In the genomic region with DNA sequence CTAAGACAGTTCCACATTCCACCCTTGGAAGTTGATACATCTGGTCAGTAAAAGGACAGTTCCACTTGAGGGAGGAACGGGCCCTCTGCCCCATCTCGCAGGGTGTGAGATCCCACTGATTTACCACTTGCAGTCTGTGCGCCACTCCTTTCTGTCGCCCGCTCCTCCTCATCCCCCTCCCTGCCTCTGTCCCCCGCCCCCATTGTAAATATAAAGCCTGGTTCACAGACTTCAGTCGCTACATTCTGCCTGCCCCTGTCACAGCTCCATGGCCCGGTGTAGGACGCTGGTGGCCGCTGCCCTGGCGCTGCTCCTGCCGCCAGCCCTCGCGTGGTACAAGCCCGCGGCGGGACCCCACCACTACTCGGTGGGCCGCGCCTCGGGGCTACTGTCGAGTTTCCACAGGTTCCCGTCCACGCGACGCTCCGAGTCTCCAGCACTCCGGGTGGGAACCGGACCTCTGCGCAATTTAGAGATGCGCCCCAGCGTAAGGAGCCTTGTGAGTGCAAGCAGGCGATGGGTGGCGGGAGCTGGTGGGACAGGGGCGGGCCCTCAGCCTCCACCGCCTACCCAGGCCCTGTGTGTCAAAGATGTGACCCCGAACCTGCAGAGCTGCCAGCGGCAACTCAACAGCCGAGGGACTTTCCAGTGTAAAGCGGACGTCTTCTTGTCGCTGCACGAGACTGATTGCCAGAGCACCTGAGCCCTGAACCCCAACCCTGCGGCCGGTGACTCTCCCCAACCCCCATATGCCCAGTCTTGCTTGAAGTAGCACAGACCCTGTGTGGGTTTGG, we compare ENCODE assay signal across 9 mouse cellular contexts. TPM values are rescaled to one million over a fixed set of nuclear protein-coding genes. Genes with fewer than 3 reads are reported as not detected.
DNase-seq lines count a peak whose midpoint lies in the region; ATAC-seq lines count a peak whose summit lies in the region.
"Had no signal": no experiment of that assay in that cellular context is flagged by ENCODE, and none has a peak within 500 bp of the region (broad histone marks: within the 10 kb centered on the region; RNA-seq: fewer than 3 reads in every experiment).

Gene Npb (plus strand): TSS at position 237 of the 794 bp plus-strand sequence.

- no peak within 1 kb of the TSS for H3K27ac ChIP-seq in forebrain, embryonic 15.5 days (replicated peaks)
- peak within 1 kb of the TSS; percentile 29 for H3K27ac ChIP-seq in liver, embryonic 12.5 days

- peak within 1 kb of the TSS; percentile 4; the same call in 1 of the 2 replicates for H3K9ac ChIP-seq in forebrain, embryonic 15.5 days (replicated peaks)
- peak within 1 kb of the TSS; percentile 33; the same call in 1 of the 2 replicates for H3K9ac ChIP-seq in liver, embryonic 12.5 days

- H3K27me3 ChIP-seq in forebrain, embryonic 15.5 days = peaks cover 5% of the 10 kb centered on the region; the same call in 1 of the 2 replicates
- peaks cover 22% of the 10 kb centered on the region for H3K27me3 ChIP-seq in liver, embryonic 12.5 days (replicated peaks)

- ATAC-seq in forebrain, embryonic 15.5 days (replicated peaks) = no peak
- ATAC-seq in liver, embryonic 12.5 days = no peak

- peak within 1 kb of the TSS; percentile 27 for H3K4me2 ChIP-seq in forebrain, embryonic 15.5 days (replicated peaks)
- H3K4me2 ChIP-seq in liver, embryonic 12.5 days = peak within 1 kb of the TSS; percentile 60

- H3K4me1 ChIP-seq in forebrain, embryonic 15.5 days = peaks cover 8% of the 10 kb centered on the region
- H3K4me1 ChIP-seq in liver, embryonic 12.5 days = peaks cover 49% of the 10 kb centered on the region

- H3K9me3 ChIP-seq in forebrain, embryonic 15.5 days = no peaks in the 10 kb centered on the region
- H3K9me3 ChIP-seq in liver, embryonic 12.5 days (replicated peaks) = no peaks in the 10 kb centered on the region

- WGBS in forebrain, embryonic 15.5 days = 6% methylated on average over 45 of the region's 45 CpGs
- WGBS in liver, embryonic 12.5 days (ENCODE audit: insufficient replicate concordance) = 23% methylated on average over 45 of the region's 45 CpGs

- DNase-seq in retina, postnatal 1 day = peak; percentile 21
- no peak for DNase-seq in retina, embryonic 14.5 days (ENCODE audit: low spot score)
- peak; percentile 51 for DNase-seq in testis, postnatal 10 days (ENCODE audit: low spot score)
- DNase-seq in adrenal gland, adult 2 months = no peak
- no peak for DNase-seq in right cerebral cortex, adult 2 months (ENCODE audit: low spot score in 2 of 2)
- DNase-seq: gastrocnemius, postnatal 25 days had no signal

- peak within 1 kb of the TSS; percentile 10; the same call in 1 of the 2 replicates for H3K4me3 ChIP-seq in forebrain, embryonic 15.5 days
- H3K4me3 ChIP-seq in liver, embryonic 12.5 days = peak within 1 kb of the TSS; percentile 38

- H3K36me3 ChIP-seq in forebrain, embryonic 15.5 days = peaks cover 59% of the 10 kb centered on the region
- peaks cover 79% of the 10 kb centered on the region for H3K36me3 ChIP-seq in liver, embryonic 12.5 days

RNA-seq across cellular contexts. Expression of gene Npb, which starts in this region (rescaled TPM):
- 0.51 and 0.65 TPM in 2 replicates for polyA plus RNA-seq in forebrain, embryonic 15.5 days (2015; fragmentation: Nextera tagmentation; extraction: Ambion mirVana)
- 5.0 and 6.6 TPM in 2 replicates for polyA plus RNA-seq in liver, embryonic 12.5 days (2016; fragmentation: Nextera tagmentation; extraction: Ambion mirVana)
- total RNA-seq in adrenal gland, adult 2 months (2021) = under 1 TPM; 0.61 to 0.62 TPM
- polyA plus RNA-seq in adrenal gland, adult 2 months (2012; rRNA removed) = 1.6 and 2.3 TPM in 2 replicates
- total RNA-seq: gastrocnemius, postnatal 25 days; neutrophil, adult 5-6 weeks had no signal

Comparison
In these comparisons a context has a peak if more than half of its experiments do, and no peak if none do; other contexts are left out.
1. DNase-seq: peak in retina, postnatal 1 day (single experiment) and testis, postnatal 10 days (single experiment); none in retina, embryonic 14.5 days (single experiment), adrenal gland, adult 2 months (single experiment) and right cerebral cortex, adult 2 months (0 of 2).